Mouse (Mus musculus): ENCODE measurements around the gene Wdr27.

DNA sequence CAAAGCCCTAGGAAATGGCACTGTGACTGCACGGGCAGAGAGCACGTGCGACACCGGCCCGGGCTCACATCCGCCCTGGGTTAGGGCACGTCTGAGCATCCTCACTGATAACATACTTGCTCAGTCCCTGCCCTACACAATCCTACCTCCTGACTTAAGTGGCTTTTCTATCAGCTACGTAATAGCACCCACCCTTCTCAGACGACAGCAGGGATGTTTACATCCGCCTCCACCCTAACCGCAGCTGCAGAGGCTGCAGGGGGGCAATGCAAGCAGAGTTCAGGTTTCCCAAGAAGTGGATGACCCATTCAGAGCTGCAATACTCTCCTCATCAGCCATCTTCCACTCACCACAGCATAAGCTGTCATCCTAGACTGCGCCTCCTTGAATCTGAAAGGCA, 35.8 kb downstream of the Wdr27 start:
- TF ChIP-seq POLR2A (IDR thresholded peaks at IDR 0.05; ENCODE audit: borderline replicate concordance, low read depth, low read length) (no peak), CTCF (IDR thresholded peaks at IDR 0.05; ENCODE audit: low read depth, low read length) (no peak)
